Mouse (Mus musculus) neural tube, embryonic 14.5 days (tissue): ENCODE measurements at regions not wholly inside any gene's neighbourhood (a gene's known extent, or its start where the extent isn't known, plus 50 kb on each side); places are given as distances from the start of the nearest gene placed in this dataset.

ENCODE experiments used
- ATAC-seq: fragments of 200-750 bp; cut with Nextera tagmentation; 2 replicates; pipeline ENCODE4 v1.8.0; 2017; ENCODE audit warnings: low read depth, mild to moderate bottlenecking, moderate TSS enrichment, moderate library complexity
- H3K27ac ChIP-seq: fragments of 300-500 bp; sonication (generic); 2 replicates; pipeline ENCODE4 v1.5.1; 2014; ENCODE audit warnings: low read depth, mild to moderate bottlenecking, control low read depth, low read length, moderate library complexity, mixed read lengths
- H3K27me3 ChIP-seq: fragments of 300-500 bp; sonication (generic); 2 replicates; pipeline ENCODE4 v1.6.1; 2014; ENCODE audit warnings: low read length; ENCODE audit not compliant: control insufficient read depth, insufficient read depth
- H3K36me3 ChIP-seq: fragments of 300-500 bp; sonication (generic); 2 replicates; pipeline ENCODE4 v1.6.1; 2014; ENCODE audit warnings: low read length, mixed read lengths; ENCODE audit not compliant: control insufficient read depth, insufficient read depth
- H3K4me1 ChIP-seq: fragments of 300-500 bp; sonication (generic); 2 replicates; pipeline ENCODE4 v1.6.1; 2014; ENCODE audit warnings: low read length; ENCODE audit not compliant: control insufficient read depth, insufficient read depth
- H3K4me2 ChIP-seq: fragments of 300-500 bp; sonication (generic); 2 replicates; pipeline ENCODE4 v1.6.1; 2014; ENCODE audit warnings: mild to moderate bottlenecking, low read depth, low read length, control low read depth
- H3K4me3 ChIP-seq: fragments of 300-500 bp; sonication (generic); 2 replicates; pipeline ENCODE4 v1.5.1; 2014; ENCODE audit warnings: low read depth, low read length, control low read depth, mixed read lengths
- H3K9ac ChIP-seq: fragments of 300-500 bp; sonication (generic); replicated peaks from 2 replicates; pipeline ENCODE4 v1.6.1; 2014; ENCODE audit warnings: low read depth, mild to moderate bottlenecking, control low read depth, low read length, mixed read lengths
- H3K9me3 ChIP-seq: fragments of 300-500 bp; sonication (generic); 2 replicates; pipeline ENCODE4 v1.6.1; 2016; ENCODE audit warnings: low read length; ENCODE audit not compliant: control insufficient read depth
- WGBS: fragments of 180-500 bp; shearing (Covaris S2); extraction: QIAGEN DNeasy Blood & Tissue Kit; methylation state at CpG from one replicate; pipeline ENCODE4 v1.1.7; 2014; 5-methylcytosine and 5-hydroxymethylcytosine counted together

GRCm38 (mm10) chr7:73120276-73120675 lies 255.0 kb upstream of the Rgma start:
- 80% methylated on average over 9 of the region's 9 CpGs for WGBS
- Histone ChIP-seq H3K36me3 (no peaks in the 10 kb centered on the region), H3K9ac (no peak overlapping the region), H3K4me3 (no peak overlapping the region), H3K27me3 (no peaks in the 10 kb centered on the region), H3K4me1 (no peaks in the 10 kb centered on the region), H3K9me3 (no peaks in the 10 kb centered on the region), H3K27ac (no peak overlapping the region), H3K4me2 (no peak overlapping the region)
- no peak for ATAC-seq

DNA sequence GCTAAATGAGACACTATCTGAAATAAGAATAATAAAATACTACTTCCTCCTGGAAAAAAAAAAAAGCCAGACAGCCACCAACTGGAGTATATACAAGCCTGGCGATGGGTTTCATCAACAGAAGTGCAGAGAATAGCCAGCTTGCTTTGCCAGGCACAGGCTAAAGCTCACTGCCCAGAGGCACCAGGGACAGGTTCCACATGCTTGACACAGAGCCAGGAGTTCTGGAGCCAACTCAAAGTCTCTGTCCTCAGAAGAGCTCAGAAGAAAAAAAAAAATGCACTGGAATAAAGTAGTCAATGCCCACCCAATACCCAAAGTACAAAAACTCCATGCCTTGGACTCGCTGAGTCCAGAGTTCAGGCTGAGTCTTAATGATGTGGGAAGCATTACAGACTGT lies 250.3 kb upstream of the Rgma start:
- Histone ChIP-seq H3K4me2 (no peak overlapping the region), H3K27me3 (no peaks in the 10 kb centered on the region), H3K9ac (no peak overlapping the region), H3K27ac (no peak overlapping the region), H3K4me3 (no peak overlapping the region), H3K9me3 (no peaks in the 10 kb centered on the region), H3K36me3 (no peaks in the 10 kb centered on the region), H3K4me1 (no peaks in the 10 kb centered on the region)
- 75% methylated on average over 2 of the region's 2 CpGs for WGBS
- no peak for ATAC-seq

- Histone ChIP-seq H3K9ac (no peak overlapping the region), H3K27ac (no peak overlapping the region), H3K4me1 (no peaks in the 10 kb centered on the region), H3K36me3 (no peaks in the 10 kb centered on the region), H3K4me3 (no peak overlapping the region), H3K4me2 (no peak overlapping the region), H3K27me3 (no peaks in the 10 kb centered on the region), H3K9me3 (no peaks in the 10 kb centered on the region)
- 17% methylated on average over 11 of the region's 11 CpGs for WGBS
- no peak for ATAC-seq
Measured at GRCm38 (mm10) chr7:73125864-73126263, 249.4 kb upstream of the Rgma start.

DNA sequence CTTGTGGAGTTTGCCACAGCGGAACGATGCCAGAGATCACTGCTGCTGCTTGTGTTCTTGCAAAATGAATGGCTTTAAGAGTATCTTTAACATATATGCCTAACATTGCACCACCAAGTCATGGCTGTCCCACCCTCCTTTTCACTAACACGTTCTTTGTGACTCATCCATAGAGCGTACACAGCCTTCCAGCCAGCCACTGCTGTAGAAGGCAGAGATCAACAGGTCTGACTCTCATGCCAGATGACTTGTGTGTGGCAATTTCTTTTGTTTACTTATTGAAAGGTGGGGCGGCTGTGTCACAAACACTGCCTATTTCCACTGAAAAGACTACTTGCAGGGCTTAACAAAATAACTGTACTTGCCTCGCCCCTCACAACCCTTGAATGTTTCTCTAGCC lies 239.5 kb upstream of the Rgma start:
- WGBS = 73% methylated on average over 6 of the region's 6 CpGs
- peaks cover 3% of the 10 kb centered on the region; the same call in 1 of the 2 replicates for H3K4me1 ChIP-seq
- ATAC-seq = no peak

GRCm38 (mm10) chr7:73138269-73138668 lies 237.0 kb upstream of the Rgma start:
- Histone ChIP-seq H3K9ac (no peak overlapping the region), H3K4me3 (no peak overlapping the region), H3K27me3 (no peaks in the 10 kb centered on the region), H3K9me3 (no peaks in the 10 kb centered on the region), H3K36me3 (no peaks in the 10 kb centered on the region), H3K4me2 (no peak overlapping the region), H3K4me1 (peaks cover 9% of the 10 kb centered on the region), H3K27ac (no peak overlapping the region)
- WGBS = 29% methylated on average over 5 of the region's 5 CpGs
- ATAC-seq = no peak

More for the DNA sequence above, 239.5 kb upstream of the Rgma start:
- Histone ChIP-seq H3K36me3 (no peaks in the 10 kb centered on the region), H3K27me3 (no peaks in the 10 kb centered on the region), H3K4me3 (no peak overlapping the region), H3K9me3 (no peaks in the 10 kb centered on the region), H3K27ac (no peak overlapping the region), H3K4me2 (no peak overlapping the region), H3K9ac (no peak overlapping the region)

DNA sequence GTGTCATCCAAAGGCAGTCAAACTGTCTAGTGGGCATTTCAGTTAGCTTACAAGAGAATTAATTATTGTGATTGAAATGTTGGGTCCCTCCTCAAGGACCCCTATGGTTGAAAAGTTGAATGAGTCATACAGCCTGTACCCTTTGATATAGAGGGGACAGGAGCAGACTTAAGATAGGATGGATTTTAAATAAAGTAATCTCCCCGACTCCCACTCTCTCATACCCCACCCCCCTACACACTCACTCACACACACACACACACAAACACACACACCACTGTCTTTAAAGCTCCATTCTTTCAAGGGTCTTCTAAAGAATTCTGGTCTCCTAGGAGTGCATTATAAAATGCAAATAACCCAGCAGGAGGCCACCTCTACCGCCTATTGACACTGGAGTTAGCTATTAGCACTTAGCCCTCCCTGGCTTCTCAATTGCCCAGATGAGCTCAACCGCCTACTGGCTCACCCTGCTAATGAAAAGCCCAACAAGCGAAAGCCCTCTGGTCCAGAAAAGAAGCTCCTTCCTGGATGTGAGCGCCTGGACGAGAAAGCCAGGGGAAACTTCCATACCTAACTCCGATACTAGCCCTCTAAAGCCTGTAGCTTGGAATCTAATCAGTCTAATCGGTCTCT lies 236.3 kb upstream of the Rgma start:
- H3K9me3 ChIP-seq = no peaks in the 10 kb centered on the region
- no peak overlapping the region for H3K9ac ChIP-seq
- peaks cover 9% of the 10 kb centered on the region for H3K4me1 ChIP-seq
- no peak overlapping the region for H3K4me2 ChIP-seq
- H3K36me3 ChIP-seq = no peaks in the 10 kb centered on the region
- ATAC-seq = peak; percentile 41; the same call in 1 of the 2 replicates
- no peak overlapping the region for H3K4me3 ChIP-seq
- H3K27ac ChIP-seq = no peak overlapping the region
- WGBS = 5% methylated on average over 8 of the region's 8 CpGs
- no peaks in the 10 kb centered on the region for H3K27me3 ChIP-seq

GRCm38 (mm10) chr7:73139901-73140300 lies 235.4 kb upstream of the Rgma start:
- H3K9me3 ChIP-seq = no peaks in the 10 kb centered on the region
- H3K9ac ChIP-seq = no peak overlapping the region
- no peak overlapping the region for H3K27ac ChIP-seq
- no peaks in the 10 kb centered on the region for H3K27me3 ChIP-seq
- H3K4me2 ChIP-seq = no peak overlapping the region
- H3K4me1 ChIP-seq = peaks cover 12% of the 10 kb centered on the region
- 21% methylated on average over 6 of the region's 6 CpGs for WGBS
- no peak for ATAC-seq
- H3K36me3 ChIP-seq = no peaks in the 10 kb centered on the region
- H3K4me3 ChIP-seq = no peak overlapping the region

DNA sequence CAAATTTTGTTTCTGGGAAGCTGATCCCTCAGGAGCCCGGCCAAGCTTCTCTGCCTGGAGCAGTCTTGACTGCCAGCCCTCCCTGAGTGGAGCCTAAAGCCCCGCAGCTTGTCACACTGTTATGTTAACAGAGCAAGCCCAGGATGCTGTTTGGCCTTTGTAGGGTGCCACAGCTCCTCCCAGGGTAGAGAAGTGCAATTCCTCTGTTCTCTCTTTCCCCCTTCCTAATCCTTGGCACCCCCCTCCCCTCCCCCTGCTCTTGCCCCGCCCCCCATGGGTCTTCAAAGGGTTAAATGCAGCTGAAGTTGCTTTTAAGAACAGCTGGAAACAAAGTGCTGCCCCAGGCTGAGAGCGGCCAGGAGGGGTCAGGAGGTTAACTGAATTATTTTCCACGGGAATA lies 234.1 kb upstream of the Rgma start:
- Histone ChIP-seq H3K27me3 (no peaks in the 10 kb centered on the region), H3K36me3 (no peaks in the 10 kb centered on the region), H3K9ac (no peak overlapping the region), H3K4me1 (peaks cover 12% of the 10 kb centered on the region), H3K27ac (no peak overlapping the region), H3K4me2 (no peak overlapping the region), H3K9me3 (no peaks in the 10 kb centered on the region), H3K4me3 (no peak overlapping the region)
- WGBS = 3% methylated on average over 5 of the region's 5 CpGs
- 0 out of 2 replicates have a peak, but pooled peaks have one; percentile 52 for ATAC-seq

- H3K9me3 ChIP-seq = no peaks in the 10 kb centered on the region
- H3K9ac ChIP-seq = no peak overlapping the region
- H3K27ac ChIP-seq = no peak overlapping the region
- no peak overlapping the region for H3K4me2 ChIP-seq
- no peak for ATAC-seq
- WGBS = 74% methylated on average over 11 of the region's 11 CpGs
- no peak overlapping the region for H3K4me3 ChIP-seq
- H3K36me3 ChIP-seq = no peaks in the 10 kb centered on the region
- peaks cover 12% of the 10 kb centered on the region for H3K4me1 ChIP-seq
- H3K27me3 ChIP-seq = no peaks in the 10 kb centered on the region
Measured at GRCm38 (mm10) chr7:73143902-73144301, 231.4 kb upstream of the Rgma start.
